Mouse (Mus musculus) bone marrow macrophage, adult 2 months (primary cell): ENCODE results near the gene Cd9.

Experiments used
- CTCF ChIP-seq: IDR thresholded peaks from 2 replicates; pipeline ENCODE4 v1.5.1; 2012; ENCODE audit warnings: low read depth, mild to moderate bottlenecking, low read length, moderate library complexity
- POLR2A ChIP-seq: IDR thresholded peaks from 2 replicates; pipeline ENCODE4 v1.6.1; 2012; ENCODE audit warnings: mild to moderate bottlenecking, low read depth, low read length, borderline replicate concordance

- no peak for TF ChIP-seq CTCF
- no peak for TF ChIP-seq POLR2A
Observed at GRCm38 (mm10) chr6:125420458-125421063, 74.0 kb downstream of the Cd9 start.
